Mouse (Mus musculus): ENCODE results near the gene Rep15.

Rep15 gene

DNA sequence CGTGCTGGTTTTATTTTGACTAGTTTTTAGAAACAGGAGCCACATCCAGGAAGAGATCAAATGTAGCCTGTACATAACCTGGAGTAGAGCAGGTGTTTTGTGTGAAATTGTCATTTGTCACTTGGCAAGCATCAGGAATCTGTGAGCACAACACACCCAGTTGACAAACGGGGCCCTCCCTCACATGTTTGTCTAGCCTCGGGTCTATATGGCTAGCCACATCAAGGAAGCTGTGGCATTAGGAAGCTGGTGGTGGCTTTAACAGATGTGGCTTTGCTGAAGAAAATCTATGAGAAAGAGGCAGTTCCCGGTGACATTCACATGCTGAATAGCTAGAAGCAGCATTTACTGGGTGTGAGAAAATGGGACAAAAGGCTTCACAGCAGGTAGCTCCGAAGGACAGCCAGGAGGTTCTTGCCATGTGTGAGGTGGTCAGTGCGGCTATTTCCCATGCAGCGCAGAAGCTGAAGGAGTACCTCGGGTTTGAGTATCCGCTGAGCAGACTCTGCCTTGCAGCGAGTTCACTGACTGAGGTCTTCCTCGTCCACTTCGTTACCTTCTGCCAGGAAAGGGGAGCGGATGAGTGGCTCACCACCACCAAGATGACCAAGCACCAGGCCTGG, at the start of gene Rep15:
TSS of gene Rep15 (plus strand) at position 282 of the 623 bp plus-strand sequence.
- DNase-seq (ENCODE audit: low spot score in 2 of 2): no peak

DNA sequence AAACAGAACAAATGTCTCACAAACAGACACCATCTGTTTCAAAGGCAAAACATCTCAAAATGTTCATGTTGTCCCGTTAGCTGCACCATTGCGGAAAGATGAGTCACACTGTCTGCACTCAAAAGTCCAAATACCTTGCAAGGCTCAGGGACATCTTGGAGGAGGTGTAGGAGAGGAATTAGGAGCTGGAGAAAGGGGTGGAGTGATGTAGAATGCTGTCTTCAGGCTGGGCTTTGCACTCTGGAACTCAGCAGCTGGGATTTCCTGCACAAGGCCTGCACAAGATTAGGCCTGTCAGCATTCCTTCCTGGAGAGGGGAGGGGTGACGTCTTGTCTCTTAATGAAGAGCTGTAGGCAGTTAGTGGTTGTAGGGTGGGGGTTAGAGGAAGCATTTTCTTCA, 47.8 kb upstream of the Rep15 start:
- DNase-seq (ENCODE audit: low spot score in 2 of 2): no peak

DNA sequence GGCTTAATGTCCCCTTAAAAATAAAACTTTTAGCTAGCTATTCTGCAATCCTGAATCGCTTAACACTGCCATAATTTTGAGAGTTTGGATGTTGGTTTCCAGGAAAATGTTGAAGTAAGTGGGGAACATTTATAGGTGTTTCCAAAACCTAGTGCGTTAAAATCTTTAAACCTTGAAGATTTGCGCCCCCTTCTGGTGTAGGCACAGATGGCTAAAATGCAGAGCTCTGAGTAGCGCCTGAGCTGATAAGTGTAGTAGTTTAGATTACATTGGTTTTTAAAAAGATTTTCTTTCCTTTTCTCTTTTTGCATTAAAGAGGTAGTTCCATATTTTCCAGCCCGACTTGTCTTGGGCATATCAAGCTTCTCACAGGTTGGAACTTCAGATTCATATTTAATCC, 38.1 kb upstream of the Rep15 start:
- DNase-seq (ENCODE audit: low spot score in 2 of 2): peak; percentile 28 to 43

DNA sequence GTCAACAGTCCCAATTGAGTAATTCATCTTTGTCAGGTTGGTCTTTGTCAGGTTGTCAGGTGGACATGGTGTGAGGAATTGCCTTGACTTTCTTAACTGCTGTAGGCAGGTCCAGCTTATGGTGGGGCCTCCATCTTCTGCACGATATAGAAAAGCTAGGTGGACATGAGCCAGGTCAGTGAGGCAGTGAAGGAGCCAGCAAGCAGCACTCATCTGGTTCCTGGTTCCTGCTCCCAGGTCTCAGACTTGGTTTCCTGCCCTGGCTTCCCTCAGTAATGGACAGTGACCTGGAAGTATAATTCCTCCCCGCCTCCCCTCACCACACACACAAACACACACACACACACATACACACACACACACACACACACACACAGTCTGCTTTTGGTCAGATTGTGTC, 37.0 kb upstream of the Rep15 start:
- no peak for DNase-seq (ENCODE audit: low spot score in 2 of 2)

DNA sequence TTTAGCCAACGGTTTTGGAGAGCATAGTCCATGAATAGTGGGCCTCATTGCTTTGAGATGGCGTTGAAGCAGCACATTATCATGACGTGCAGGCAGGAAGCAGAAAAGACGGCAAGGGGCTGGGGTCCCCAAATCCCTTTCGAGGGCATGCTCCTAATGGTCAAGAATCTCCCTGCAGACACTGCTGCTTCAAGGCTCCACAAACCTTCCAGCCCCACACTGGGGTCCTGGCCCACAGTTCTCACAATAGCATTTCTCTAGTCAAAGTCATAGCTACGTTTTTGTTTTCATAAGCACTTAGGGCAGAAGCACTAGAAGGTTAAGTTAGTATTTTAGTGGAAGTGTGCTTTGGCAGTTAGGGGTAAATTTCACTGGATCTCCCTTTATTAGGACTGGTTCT, 36.5 kb upstream of the Rep15 start:
- DNase-seq (ENCODE audit: low spot score in 2 of 2): no peak

DNA sequence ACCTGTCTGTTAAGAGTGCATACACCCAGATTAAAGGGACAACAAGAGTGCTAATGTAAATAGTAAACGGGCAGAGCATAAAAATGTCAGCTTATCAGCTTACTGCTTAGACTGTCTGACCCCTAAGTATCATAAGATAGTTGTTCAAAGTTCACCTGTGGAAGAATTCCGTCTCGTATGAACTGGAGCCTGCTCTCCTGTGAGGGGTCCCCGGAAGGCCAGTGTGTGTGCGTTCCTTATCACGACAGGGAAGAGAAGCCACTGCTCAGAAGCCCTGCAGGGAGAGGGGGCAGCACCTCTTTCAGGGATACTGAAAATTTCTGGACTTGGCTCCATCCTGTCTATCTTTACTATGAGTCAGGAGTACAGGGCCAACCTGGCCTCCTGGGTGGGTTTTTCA, 35.4 kb upstream of the Rep15 start:
- no peak for DNase-seq (ENCODE audit: low spot score in 2 of 2)

DNA sequence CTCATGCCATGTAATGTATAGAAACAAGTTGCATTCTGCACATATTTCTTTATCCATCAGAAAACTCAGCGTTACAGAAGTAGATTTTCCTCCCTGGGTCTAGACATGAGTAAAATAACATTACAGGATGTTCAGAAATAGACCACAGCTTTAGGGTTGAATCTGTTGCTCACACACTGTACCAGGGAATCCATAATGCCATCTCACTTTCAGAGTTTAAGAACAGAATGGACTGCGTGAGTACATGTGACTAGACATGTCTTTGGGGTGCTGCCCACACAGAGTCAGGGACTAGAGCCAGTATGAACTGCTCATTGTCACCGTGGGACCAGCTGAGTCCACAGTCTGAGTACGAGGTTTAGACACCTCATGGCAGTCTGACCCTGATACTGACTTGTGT, 33.7 kb upstream of the Rep15 start:
- no peak for DNase-seq (ENCODE audit: low spot score in 2 of 2)

DNA sequence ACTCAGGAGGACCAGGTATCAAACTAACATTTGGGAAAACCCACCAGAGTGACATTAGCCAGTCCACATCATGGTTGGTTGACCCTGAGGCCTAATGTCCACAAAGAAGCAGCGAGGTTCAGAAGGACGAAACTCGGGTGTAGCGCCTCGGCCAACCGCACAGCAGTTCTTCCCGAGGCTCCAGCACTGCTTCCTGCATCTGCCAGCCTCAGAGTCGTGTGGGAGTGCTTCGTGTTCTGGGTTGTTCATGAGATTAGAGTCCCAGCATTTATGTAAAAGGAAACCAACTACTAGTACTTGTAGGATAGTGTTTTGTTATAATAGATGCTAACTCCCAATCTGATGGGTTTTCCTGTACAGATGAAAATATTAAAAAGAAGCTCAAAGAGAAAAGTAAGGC, 33.1 kb upstream of the Rep15 start:
- DNase-seq (ENCODE audit: low spot score in 2 of 2): no peak

DNA sequence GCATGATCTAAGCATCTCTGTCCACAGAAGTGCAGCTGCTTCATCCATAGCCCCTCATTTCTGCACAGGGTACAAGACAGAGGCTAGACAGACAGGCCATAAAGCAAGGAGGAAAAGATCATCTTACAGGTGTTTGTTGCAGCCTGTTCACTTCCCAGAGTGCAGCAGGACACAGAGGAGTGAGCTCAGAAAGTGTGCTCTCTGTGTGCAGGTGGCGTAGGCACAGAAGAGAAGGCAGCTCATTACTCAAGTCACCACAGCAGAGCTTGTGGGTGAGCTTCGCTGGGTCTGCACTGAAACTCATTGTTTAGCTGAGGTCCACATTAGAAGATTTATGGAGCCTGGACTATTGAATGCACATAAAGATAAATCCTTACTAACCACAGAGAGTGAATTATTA, 32.6 kb upstream of the Rep15 start:
- DNase-seq (ENCODE audit: low spot score in 2 of 2): no peak

DNA sequence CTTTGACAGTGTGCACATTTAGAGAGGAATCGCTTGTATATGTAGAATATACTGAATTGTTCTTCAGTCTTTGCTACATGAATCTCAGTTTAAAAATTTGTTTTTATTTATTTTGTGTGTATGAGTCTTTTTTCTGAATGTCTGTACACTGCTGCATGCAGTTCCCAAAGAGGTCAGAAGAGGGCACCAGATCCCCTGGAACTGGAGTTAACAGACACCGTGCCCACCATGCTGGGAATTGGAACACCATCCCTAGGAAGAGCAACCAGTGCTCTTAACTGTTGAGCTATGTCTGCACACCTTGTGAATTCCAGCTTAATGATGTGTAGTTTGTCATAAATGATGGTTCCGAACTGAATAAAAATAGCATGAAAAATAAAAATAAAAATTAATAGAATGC, 24.2 kb upstream of the Rep15 start:
- peak in 1 of 2 experiments; percentile 32 for DNase-seq (ENCODE audit: low spot score in 2 of 2)

DNA sequence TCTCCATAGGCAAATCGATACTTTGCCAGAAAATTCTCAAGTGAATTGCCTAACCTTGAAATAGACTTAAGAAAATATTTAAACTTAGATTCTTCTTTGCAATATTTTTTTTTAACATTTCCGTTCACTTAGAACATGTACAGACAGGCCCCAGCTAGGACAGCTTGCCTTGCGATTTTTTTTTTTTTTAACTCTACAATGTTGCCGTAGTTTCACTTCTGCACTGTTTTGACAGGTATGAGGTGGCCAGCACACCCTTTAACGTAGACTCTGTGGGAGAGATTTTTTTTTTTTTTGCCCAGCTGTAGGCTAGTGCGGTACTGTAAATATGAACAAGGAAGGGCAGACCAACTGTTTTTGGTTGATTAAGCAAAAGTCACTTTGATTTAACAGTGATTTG, 22.0 kb upstream of the Rep15 start:
- DNase-seq (ENCODE audit: low spot score in 2 of 2): no peak

DNA sequence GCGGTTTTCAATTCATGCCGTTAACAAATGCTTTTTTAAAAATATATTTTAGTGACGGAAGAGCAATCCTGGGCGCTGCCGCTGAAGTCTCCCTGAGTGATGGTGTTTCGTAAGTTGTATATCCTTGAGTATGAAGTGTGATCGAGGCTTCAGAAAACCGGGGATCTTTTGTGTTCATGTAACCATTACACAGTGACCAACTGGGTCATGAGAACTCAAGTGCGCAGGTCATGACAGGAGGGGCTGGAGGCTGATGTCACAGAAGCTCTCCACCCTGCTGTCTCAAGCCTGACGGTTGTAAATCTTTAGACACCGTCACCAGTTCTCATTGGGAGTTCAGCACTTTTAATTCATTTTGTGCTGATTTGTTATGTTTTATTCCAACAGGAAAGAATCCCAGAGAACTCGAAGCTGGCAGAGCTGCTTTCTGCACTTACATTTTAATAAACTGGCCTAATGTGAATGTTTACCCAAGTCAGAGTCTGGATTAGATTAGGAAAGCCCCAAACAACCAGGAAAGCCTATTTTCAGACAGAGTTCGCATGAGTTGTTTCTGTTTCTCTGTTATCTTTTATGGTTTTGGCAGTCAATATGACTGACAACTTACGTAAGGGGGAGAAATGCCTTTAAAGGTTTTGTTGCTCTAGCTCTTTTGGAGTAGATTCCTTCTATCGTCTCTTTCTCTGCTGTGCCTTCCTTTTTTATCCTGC, 21.4 kb upstream of the Rep15 start:
- no peak for DNase-seq (ENCODE audit: low spot score in 2 of 2)

DNA sequence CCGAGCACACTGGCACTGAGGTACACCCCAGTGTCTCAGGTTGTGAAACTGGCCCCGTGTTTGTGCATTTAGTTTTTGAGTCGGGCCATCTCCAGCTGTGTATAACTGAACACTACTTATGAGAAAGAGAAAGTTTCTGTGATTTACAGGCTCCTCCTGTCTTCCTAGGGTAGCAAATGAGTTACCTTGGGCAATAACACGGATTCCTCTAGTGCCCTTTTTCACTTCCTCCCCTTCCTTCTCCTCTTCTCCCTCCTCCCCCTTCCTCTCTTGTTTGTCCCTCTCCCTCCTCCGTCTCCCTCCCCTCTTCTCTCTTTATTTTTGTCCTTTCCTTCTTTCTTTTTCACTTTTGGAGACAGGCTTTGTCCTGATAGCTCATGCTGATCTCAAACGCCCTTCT, 20.8 kb upstream of the Rep15 start:
- DNase-seq (ENCODE audit: low spot score in 2 of 2): no peak

DNA sequence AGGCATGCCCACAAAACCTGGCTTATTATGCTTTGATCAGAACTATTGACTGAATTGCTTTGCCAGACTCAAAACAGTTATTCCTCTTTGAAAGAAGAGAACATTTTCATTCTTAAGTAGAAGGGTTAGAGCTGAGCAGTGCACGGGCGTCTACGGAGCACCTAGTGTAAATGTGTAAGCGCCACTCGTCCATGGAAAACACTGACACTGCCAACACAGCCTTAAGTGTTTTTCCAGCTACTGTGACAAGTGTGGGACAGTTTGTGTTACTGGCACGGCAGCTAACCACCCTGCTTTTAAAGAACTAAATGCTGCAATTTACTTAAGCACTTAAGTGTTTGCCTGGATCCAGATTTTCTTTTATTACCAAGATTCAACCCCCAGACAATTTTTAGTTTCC, 20.4 kb upstream of the Rep15 start:
- DNase-seq (ENCODE audit: low spot score in 2 of 2): no peak

DNA sequence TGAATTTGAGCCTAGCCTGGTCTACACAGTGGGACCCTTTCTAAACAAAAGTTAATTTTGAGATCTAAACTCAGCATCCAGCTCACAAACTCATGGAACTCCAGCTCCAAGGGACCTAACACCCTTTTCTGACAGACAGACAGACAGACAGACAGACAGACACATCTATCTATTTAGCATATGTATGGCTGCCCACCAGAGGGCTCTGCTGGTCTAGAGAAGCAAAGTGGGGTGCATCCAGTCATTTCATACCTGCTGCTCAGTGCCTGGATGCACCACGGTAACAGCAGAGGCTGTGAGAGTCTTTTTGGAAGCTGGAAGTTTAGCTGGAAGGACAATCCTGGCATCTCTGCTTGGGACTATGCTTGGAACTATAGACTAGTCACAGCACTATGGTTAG, 18.8 kb upstream of the Rep15 start:
- no peak for DNase-seq (ENCODE audit: low spot score in 2 of 2)

DNA sequence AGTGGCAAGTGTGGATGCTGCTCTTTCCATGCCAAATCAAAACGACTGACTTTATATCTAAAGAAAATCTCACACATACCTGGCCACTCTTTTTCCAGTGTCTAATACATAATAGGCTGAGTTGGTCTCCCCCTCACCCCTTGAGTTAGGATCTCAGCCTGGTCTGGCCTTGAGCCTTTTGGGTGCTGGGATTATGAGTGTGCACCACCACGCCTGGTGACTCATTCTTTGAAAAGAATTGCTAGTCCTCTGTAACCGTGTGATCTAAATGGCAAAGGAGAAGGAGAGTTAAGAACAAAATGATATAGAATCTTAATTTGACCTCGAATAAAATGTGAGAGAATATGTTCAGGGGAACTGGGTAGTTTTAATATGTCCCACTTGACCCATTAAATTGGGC, 14.5 kb upstream of the Rep15 start:
- DNase-seq (ENCODE audit: low spot score in 2 of 2): no peak

DNA sequence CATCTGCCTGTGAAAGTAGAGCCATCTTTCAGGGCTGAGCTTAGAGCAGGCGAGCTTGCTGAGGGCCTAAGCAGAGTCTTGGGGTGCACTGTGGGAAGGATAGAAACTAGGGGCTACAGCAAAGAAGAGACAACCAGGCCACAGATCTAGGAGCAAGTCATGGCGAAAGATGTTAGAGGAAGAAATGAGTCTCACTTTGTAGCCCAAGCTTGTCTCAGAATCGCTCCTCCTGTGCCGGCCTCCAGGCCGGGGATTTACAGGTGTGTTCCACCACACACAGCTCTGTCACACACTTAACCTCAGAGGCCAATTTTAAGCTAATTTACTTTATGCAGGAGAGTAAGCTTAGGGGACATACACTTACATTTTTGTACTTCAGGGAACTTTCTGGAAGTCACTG, 14.0 kb upstream of the Rep15 start:
- no peak for DNase-seq (ENCODE audit: low spot score in 2 of 2)

DNA sequence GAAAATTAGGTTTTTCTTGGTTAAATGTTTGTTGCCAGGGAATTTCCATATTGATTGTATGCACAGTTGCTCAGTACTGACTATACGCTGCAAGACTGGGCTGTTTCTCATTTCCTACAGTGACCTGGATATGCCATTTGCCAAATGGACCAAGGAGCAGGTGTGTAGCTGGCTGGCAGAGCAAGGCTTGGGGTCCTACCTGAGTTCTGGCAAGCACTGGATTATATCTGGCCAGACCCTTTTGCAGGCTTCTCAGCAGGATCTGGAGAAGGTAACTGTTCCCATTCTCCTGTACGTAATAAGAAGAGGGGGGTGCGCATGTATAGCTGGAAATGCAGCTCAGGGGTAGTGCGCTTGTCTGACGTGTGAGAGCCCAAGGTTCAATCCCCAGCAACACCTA, 11.2 kb upstream of the Rep15 start:
- DNase-seq (ENCODE audit: low spot score in 2 of 2): no peak

DNA sequence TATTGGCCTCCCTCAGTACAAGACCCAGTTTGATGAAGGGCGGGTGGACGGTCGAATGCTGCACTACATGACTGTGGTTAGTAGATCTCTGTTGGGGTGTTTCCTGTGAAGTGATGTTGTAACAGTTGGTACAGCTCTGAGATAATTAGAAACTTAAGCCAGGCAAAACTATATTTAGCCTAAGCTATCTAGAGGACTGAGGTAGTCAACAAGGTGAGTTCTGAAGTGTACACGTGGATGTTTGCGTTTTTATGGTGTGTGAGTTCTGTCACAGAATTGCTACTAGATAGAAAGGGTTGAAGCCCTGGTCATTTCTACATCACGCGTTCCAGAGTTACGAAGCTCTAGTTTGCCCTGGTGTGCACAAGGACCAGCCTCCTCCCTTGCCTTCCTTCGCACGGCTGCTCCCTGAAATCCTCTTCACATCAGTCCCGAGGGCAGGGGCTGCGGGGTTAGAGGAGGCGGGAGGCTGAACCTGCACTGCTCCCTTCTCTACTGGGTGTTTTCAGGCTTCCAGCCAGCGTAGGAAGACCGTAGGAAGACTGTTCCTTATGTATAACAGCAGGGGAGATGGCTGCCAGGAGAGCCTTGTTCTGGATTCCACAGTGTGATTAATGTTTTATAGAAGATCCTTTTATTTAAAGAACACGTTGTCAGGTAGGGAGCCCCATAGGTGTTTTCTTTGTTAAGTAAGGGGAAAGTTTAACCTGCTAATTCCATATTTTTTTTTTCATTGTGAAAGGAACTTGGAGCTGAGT, 9.8 kb upstream of the Rep15 start:
- no peak for DNase-seq (ENCODE audit: low spot score in 2 of 2)

DNA sequence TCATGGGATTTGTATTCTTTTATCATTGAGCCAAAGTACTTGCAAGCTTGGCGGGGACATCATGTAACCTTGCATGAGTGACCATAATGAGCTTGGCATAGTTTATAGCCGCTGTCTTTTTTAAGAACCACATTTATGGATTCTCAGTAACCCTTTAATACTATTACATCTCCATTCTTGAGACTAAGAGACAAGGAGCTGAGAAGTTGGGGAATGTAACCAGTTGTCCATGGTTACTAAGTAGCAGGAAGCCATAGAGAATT, 9.3 kb upstream of the Rep15 start:
- DNase-seq (ENCODE audit: low spot score in 2 of 2): no peak

DNA sequence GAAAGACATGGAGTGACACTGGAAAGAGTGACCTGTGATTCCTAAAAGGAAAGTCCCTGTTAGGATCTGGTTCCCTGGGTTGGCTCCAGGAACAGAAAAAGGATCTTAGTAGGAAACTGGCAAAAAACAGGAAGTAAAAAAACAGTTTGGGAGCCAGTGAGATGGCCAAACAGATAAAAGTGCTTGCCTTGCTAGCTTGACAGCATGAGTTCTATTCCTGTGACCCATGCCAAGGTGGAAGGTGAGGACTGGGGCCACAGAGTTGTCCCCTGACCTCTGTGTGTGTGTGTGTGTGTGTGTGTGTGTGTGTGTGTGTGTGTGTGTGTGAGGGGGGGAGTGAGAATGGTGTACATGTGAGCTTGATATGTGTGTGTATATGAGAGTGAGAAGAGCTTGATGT, 8.8 kb upstream of the Rep15 start:
- no peak for DNase-seq (ENCODE audit: low spot score in 2 of 2)

DNA sequence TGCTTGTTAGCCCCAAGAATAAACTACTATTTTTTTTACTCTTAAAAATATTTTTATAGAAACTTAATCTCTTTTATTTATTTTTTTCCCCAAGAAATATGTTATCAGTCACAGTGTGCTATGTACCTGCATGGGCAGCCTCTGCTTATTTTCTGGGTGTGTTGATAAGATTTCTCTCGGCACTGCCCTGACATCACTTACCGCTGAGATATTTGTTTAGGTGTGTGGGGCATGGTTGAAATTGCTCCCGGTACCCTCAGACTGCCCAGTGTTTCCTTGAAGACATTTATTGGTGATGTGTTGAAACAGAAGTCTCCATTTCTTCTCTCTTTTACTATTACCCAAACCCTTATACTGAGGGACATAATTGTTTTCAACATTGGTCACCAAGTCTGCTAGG, 7.6 kb upstream of the Rep15 start:
- DNase-seq (ENCODE audit: low spot score in 2 of 2): no peak

DNA sequence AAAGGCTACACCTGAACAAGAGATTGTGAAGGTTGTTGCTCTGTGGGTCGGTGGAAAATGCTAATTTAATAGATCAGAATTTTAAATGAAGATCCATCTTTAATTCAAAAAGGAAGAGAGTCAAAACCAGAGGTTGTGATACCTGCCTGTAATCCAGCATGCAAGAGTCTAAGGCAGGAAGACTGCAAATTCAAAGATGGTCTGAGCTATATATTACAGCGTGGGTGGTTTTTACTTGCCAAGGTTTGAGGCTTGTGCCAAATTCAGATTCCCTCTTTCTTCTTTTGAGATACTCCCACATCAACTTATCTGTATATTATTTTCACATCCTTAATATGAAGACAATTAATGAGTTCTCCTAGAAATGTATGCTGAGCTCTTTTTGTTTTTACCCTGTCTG, 4.0 kb upstream of the Rep15 start:
- no peak for DNase-seq (ENCODE audit: low spot score in 2 of 2)

DNA sequence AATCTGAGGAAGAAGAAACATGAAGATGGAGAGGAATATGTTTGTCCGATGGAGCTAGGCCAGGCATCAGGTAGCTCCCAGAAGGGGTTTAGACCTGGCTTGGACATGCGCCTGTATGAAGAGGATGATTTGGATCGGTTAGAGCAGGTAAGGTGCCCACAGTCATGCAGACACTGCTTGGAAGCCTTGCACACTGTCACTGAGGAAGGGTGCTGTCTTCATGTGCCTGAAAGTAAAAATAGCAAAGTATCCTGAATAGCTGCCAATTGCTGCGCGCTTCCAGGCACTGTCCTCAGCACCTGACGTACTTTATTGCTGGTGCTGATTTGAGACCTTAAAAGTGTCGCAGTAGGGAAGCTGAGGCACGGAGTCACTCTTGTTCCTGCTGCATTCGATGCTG, 2.8 kb upstream of the Rep15 start:
- no peak for DNase-seq (ENCODE audit: low spot score in 2 of 2)

Data from frontal cortex, postnatal 25 days (tissue).